Mouse (Mus musculus): ENCODE data around the gene Gpr137. TPM values are rescaled to one million over a fixed set of nuclear protein-coding genes. Genes with fewer than 3 reads are reported as not detected.

The Gpr137 gene
- polyA plus RNA-seq (2012; ENCODE audit: low replicate concordance) = 64.1 and 122 TPM in 2 replicates

GRCm38 (mm10) chr19:6942249-6942691, at the start of gene Gpr137:
Gene Gpr137, minus strand, starts transcription at chr19:6942480.

GRCm38 (mm10) chr19:6987061-6987903, 45.0 kb upstream of the Gpr137 start, which contains the start of gene Vegfb:
Gene Vegfb, minus strand, starts transcription at chr19:6987651.

DNA sequence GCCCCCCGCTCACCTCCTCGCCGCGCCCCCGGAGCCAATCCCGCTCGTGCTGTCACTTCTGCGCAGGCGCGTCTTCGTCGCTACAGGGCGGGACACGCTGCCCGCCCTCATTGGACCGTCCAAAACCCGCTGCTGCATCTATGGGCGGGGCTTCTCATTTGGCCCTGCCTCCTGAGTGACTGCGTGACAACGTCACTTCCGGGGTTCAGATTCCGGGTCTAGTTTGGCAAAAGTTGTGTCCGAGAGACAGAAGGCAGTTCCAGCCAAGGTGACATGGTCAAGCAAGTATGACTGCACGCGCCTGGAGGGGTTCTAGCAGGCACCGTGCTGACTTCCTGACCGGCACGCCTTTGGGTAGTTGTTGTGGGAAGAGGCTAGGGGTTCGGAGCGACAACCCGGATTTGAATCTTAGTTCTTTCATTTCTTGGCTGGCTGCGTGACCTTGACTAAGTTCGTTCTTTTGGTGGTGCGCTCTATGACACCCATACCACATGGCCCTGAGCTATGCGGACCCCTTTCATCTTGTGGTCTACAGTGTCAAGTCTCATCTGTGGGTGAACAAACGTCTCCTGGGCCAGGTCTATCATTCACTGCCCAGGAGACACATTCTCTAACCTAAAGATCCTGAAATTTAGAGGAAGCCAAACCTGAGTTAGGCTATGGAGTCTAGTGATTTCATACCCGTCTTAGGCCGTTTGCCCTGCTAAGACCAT, 38.3 kb upstream of the Gpr137 start, which contains the start of gene Fkbp2:
Fkbp2 (minus strand) TSS at position 121 of the 713 bp plus-strand sequence.

DNA sequence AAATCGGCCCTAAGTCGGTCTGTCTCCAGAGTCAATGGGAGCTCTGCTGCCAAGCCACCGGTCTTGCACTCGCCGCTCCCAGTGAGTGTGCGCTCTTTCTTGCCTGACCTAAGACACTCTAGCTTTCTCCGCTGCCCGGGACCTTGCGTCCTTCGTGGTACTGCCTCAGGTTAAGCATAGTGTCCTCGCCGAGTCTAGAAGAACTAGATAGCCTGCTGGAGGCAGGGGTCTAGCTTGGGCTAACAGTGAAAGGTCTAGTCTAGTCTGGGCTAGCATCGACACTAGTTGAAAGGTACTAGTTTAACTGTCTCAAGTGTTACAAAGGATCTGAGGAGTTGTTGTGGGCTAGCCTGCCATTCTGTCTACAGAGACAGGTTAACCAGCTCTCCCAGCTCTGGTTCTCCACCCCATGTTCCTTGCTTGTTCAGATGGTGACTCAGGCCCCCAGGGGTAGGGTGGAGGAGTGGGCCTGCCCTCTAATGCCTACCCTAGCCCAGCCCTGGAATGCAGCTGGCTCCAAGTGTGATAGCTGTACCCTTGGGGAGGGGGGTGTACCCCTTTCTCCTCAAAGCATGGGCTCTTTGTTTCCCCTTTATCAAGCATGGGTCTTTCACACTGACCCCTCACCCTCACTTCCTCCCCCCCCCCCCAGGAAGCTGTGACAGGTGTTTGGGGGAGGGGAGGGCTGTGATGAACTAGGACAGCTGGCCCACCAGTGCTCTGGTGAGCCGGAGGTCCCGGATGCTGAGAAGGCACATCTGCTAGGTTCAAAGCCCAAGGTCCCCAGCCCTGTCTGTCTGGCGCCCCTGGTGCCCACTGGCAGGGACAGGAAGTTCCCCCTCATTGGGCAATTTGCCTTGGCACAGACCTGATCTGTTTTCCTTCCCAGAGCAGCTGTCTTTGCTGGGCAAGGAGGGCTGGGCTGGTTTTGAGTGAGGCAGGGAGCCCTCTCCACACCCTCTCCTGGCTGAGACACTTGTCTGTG, 33.5 kb upstream of the Gpr137 start, which contains the start of gene Plcb3:
Plcb3 (minus strand) TSS at position 934 of the 985 bp plus-strand sequence.

GRCm38 (mm10) chr19:6974211-6975205, 32.2 kb upstream of the Gpr137 start, which contains the start of gene Ppp1r14b:
Gene Ppp1r14b, plus strand, starts transcription at chr19:6974968.

GRCm38 (mm10) chr19:6941372-6942248, 670 bp downstream of the Gpr137 start, which contains the start of gene Bad:
Gene Bad, plus strand, starts transcription at chr19:6941861.

DNA sequence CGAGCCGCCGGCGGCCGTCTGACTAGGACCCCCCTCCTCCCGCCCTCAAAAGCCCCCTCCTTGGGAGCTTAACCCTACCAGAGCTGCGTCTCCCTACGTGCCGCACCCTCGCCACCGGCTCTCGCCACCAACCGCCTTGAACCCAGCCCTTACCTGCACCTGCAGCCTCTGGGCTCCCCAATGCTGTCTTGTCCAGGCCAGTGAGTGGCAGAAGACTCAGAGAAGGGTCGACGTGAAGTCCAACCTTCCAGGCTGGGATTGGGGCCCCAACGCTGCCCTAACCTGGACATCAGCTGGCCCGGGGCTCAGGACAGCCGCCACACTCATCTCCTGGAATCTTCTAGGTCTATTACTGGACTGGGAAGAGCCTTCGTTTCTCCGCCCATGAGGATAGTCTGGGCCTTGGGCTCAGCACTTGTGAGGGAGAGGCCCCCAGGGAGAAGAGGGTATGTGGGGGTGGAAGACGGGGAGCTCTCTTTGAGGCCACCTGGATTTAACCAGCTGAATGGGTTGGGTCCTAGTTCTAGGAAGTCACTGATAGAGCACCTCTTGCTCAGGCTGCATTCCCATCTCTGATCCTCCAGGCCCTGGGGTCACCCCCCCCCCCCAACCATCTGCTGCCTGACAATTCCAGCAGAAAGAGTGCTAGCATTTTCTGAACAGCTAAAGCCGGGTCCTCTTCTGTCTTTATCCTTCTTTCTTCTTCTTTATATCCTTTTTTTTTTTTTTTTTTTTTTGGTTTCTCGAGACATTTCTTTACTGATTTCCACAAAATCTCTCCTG, 7.9 kb downstream of the Gpr137 start, which contains the start of gene Kcnk4:
Kcnk4 (minus strand) TSS at position 321 of the 783 bp plus-strand sequence.

DNA sequence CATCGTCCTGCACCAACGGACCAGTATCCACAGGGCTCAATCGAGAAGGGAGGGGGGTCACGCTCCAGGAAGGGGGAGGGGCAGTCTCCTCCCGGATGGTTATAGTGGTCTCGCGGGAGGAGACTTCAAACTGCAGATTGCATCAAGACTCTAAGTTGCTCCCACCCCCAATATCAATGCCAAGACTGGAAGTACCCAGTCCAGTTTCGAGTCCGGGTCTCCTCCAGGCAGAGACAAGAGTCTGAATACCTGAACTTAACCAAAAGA, 17.0 kb downstream of the Gpr137 start, which contains the start of gene Catsperz:
Catsperz (minus strand) TSS at position 74 of the 267 bp plus-strand sequence.

DNA sequence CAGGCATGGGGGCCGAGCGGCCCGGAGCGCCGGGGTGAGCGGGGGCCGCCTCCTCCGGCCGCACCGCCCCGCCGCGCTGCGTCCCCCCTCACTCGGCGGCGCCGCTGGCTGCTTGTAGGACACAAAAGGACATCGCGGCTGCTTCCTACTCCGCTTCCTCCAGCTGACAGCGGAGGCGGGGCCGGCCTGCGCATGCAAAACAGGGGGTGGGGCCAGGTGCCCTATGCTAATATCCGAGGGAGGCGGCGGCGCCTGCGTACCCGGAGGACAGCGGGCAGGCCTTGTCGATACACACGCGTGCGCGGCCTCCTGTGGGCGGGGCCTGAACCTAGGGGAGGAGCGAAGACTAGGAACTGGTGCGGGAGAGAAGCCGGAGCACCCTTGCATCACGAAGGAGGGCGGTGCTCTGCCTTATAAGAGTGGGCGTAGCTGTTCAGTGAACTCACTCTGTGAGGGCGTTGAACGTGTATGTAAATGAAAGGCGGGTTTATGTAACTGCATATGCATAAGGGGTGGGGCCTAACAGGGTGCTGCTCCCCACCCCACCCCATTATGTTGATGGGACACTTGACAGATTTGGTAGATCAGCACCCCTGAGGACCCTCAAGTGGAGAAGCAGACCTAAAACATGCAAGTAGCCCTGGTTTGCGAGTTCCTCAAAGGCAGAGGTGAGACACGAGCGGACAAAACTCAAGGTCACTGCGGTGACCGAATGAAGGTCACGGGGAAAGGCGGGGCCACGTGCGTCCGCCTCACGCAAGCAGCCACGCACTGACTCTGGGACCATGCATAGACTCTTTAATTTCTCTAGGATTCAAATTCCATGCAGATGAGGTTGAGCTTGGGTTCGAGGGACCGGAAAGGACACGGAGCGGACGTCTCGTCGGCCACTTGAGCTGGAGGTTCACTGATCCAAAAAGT, 20.4 kb downstream of the Gpr137 start, which contains the start of gene Esrra:
Esrra (minus strand) TSS at position 167 of the 921 bp plus-strand sequence.

DNA sequence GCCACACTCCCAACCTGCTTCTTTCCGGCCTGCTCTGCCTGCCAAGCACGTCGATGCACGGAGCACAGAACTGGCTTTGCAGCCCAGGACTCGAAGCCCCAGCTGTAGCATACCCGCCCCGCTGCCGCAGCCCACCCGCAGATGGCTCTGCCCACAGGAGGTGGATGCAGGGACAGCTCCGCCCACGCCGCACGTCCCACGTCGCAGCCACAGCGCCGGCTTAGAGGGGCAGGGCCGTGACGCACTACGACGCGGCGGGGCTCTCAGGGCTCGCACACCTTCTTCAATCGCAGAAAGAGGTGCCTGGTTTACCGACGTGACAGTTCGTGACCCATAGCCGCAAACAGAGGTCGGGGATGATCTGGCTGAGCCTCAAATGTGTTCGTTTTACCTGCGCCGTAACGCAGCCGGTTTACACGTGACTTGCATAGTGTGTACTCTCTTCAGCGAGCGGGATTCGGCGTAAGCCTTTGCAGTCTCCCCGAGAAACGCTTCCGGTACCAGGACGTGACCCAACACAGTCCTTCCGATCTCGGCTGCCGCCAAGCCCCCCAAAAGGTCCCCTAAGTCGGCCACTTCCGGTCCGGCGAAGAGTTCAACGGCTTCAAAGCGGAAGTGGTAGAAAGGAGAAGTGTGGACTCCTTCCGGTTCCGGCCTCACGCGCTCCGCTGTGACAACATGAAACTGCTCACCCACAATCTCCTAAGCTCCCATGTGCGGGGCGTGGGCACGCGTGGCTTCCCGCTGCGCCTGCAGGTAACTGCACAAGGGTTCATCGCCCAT, 32.6 kb downstream of the Gpr137 start, which contains the start of the genes Trmt112 and Prdx5:
Trmt112 (plus strand) TSS at position 192 of the 783 bp plus-strand sequence.
Prdx5 (minus strand) TSS at position 600 of the 783 bp plus-strand sequence.

Other genes starting within 250 kb of the Gpr137 start
- 45.5 and 86.2 TPM in 2 replicates for gene Rps6ka4, start 101.8 kb downstream of the Gpr137 start, polyA plus RNA-seq (2012; ENCODE audit: low replicate concordance)
- gene Ccdc88b, start 84.3 kb downstream of the Gpr137 start, polyA plus RNA-seq (2012; ENCODE audit: low replicate concordance) = 58.3 and 173 TPM in 2 replicates
- gene Trmt112, start 32.8 kb downstream of the Gpr137 start, polyA plus RNA-seq (2012; ENCODE audit: low replicate concordance) = 109 and 179 TPM in 2 replicates
- gene Prdx5, start 32.4 kb downstream of the Gpr137 start, polyA plus RNA-seq (2012; ENCODE audit: low replicate concordance) = 235 and 243 TPM in 2 replicates
- gene Esrra, start 20.7 kb downstream of the Gpr137 start, polyA plus RNA-seq (2012; ENCODE audit: low replicate concordance) = 85.7 and 188 TPM in 2 replicates
- 0.13 TPM in 1 of 2 replicates, not detected in the other for gene Catsperz, start 17.1 kb downstream of the Gpr137 start, polyA plus RNA-seq (2012; ENCODE audit: low replicate concordance)
- not detected in 2 replicates for gene Kcnk4, start 8.0 kb downstream of the Gpr137 start, polyA plus RNA-seq (2012; ENCODE audit: low replicate concordance)
- 51.8 and 69.7 TPM in 2 replicates for gene Bad, start 619 bp downstream of the Gpr137 start, polyA plus RNA-seq (2012; ENCODE audit: low replicate concordance)
- gene Ppp1r14b, start 32.5 kb upstream of the Gpr137 start, polyA plus RNA-seq (2012; ENCODE audit: low replicate concordance) = 184 and 260 TPM in 2 replicates
- gene Plcb3, start 34.0 kb upstream of the Gpr137 start, polyA plus RNA-seq (2012; ENCODE audit: low replicate concordance) = 19.1 and 35.7 TPM in 2 replicates
- 149 and 301 TPM in 2 replicates for gene Fkbp2, start 38.0 kb upstream of the Gpr137 start, polyA plus RNA-seq (2012; ENCODE audit: low replicate concordance)
- gene Vegfb, start 45.2 kb upstream of the Gpr137 start, polyA plus RNA-seq (2012; ENCODE audit: low replicate concordance) = 55.0 and 101 TPM in 2 replicates
- gene Dnajc4, start 50.1 kb upstream of the Gpr137 start, polyA plus RNA-seq (2012; ENCODE audit: low replicate concordance) = 38.4 and 52.0 TPM in 2 replicates
- 15.5 and 16.2 TPM in 2 replicates for gene Nudt22, start 53.6 kb upstream of the Gpr137 start, polyA plus RNA-seq (2012; ENCODE audit: low replicate concordance)
- gene Trpt1, start 53.7 kb upstream of the Gpr137 start, polyA plus RNA-seq (2012; ENCODE audit: low replicate concordance) = 3.4 and 3.5 TPM in 2 replicates
- 376 and 794 TPM in 2 replicates for gene Fermt3, start 77.0 kb upstream of the Gpr137 start, polyA plus RNA-seq (2012; ENCODE audit: low replicate concordance)
- gene Stip1, start 97.5 kb upstream of the Gpr137 start, polyA plus RNA-seq (2012; ENCODE audit: low replicate concordance) = 21.6 and 62.7 TPM in 2 replicates
- 16.2 and 22.9 TPM in 2 replicates for gene Macrod1, start 114.3 kb upstream of the Gpr137 start, polyA plus RNA-seq (2012; ENCODE audit: low replicate concordance)
- gene Flrt1, start 163.2 kb upstream of the Gpr137 start, polyA plus RNA-seq (2012; ENCODE audit: low replicate concordance) = 0.04 TPM in 1 of 2 replicates, not detected in the other

All from hematopoietic multipotent progenitor cell, adult 10-12 weeks (in vitro differentiated cells).